Mouse (Mus musculus) heart, postnatal 0 days (tissue): ENCODE results near the gene Ldlrad3. TPM values are rescaled to one million over a fixed set of nuclear protein-coding genes. Genes with fewer than 3 reads are reported as not detected.

ENCODE experiments used
- ATAC-seq: fragments of 200-750 bp; cut with Nextera tagmentation; 2 replicates; pipeline ENCODE4 v1.8.0; 2017; ENCODE audit warnings: low read depth, moderate number of reproducible peaks, moderate library complexity; ENCODE audit not compliant: insufficient read depth
- DNase-seq: peaks from one replicate; pipeline ENCODE4 v3.0.0-alpha.2; 2016; ENCODE audit warnings: low spot score
- H3K27ac ChIP-seq: fragments of 300-500 bp; sonication (generic); 2 replicates; pipeline ENCODE4 v1.5.1; 2014; ENCODE audit warnings: low read depth, mild to moderate bottlenecking
- H3K27me3 ChIP-seq: fragments of 300-500 bp; sonication (generic); 2 replicates; pipeline ENCODE4 v1.6.1; 2014; ENCODE audit warnings: low read length, mixed read lengths; ENCODE audit not compliant: control insufficient read depth, insufficient read depth
- H3K36me3 ChIP-seq: fragments of 300-500 bp; sonication (generic); replicated peaks from 2 replicates; pipeline ENCODE4 v1.6.1; 2014; ENCODE audit warnings: low read length, mixed read lengths; ENCODE audit not compliant: control insufficient read depth, insufficient read depth
- H3K4me1 ChIP-seq: fragments of 300-500 bp; sonication (generic); 2 replicates; pipeline ENCODE4 v1.6.1; 2014; ENCODE audit warnings: antibody characterized with exemption; ENCODE audit not compliant: control insufficient read depth, insufficient read depth
- H3K4me2 ChIP-seq: fragments of 300-500 bp; sonication (generic); 2 replicates; pipeline ENCODE4 v1.6.1; 2014; ENCODE audit warnings: low read depth, mild to moderate bottlenecking, low read length, moderate library complexity
- H3K4me3 ChIP-seq: fragments of 300-500 bp; sonication (generic); 2 replicates; pipeline ENCODE4 v1.5.1; 2014; ENCODE audit warnings: low read depth, low read length
- H3K9ac ChIP-seq: fragments of 300-500 bp; sonication (generic); replicated peaks from 2 replicates; pipeline ENCODE4 v1.6.1; 2014; ENCODE audit warnings: low read depth, low read length, mixed read lengths
- H3K9me3 ChIP-seq: fragments of 300-500 bp; sonication (generic); replicated peaks from 2 replicates; pipeline ENCODE4 v1.6.1; 2016; ENCODE audit warnings: low read length; ENCODE audit not compliant: control insufficient read depth
- CTCF ChIP-seq: IDR thresholded peaks from 2 replicates; pipeline ENCODE4 v1.5.1; 2016; ENCODE audit warnings: antibody characterized with exemption, control low read depth, low read depth
- EP300 ChIP-seq: IDR thresholded peaks from 2 replicates; pipeline ENCODE4 v1.6.1; 2016; ENCODE audit warnings: antibody characterized with exemption, low read depth
- WGBS: fragments of 180-500 bp; shearing (Covaris S2); extraction: QIAGEN DNeasy Blood & Tissue Kit; methylation state at CpG from one replicate; pipeline ENCODE4 v1.1.7; 2014; 5-methylcytosine and 5-hydroxymethylcytosine counted together
- polyA plus RNA-seq: library from polyadenylated mRNA; unstranded; fragments of >200 nt; fragmentation: Nextera tagmentation; extraction: Ambion mirVana; gene quantifications from 2 replicates; pipeline ENCODE4 v1.2.1, GENCODE M21; 2015
- total RNA-seq: library from RNA; depleted of rRNA; stranded (reverse); fragments of >200 nt; gene quantifications from 2 replicates; pipeline ENCODE4 v1.2.3, GENCODE M21; 2014; ENCODE audit warnings: low replicate concordance

Gene Ldlrad3
- total and polyA plus RNA-seq, 2 experiments from 2014 or later, result 3.5 to 5.4 TPM

DNA sequence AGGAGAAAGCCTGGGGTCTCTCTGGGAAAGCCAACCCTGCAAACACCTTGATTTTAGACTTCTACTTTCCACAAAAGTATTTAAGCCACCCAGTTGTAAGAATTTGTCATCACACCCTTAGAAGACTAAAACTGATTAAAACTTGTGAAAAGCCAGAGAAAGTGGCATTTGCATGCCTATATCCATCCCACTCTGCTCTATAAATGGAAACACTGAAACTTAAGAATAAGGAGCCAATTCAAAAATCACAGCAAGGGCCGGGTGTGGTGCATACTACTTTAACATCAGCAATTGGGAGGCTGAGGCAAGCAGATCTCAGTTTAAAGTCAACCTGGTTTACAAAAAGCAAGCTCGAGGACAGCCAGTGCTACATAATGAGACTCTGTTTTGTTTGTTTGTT lies 37.1 kb downstream of the Ldlrad3 start:
- no peak for ATAC-seq
- Histone ChIP-seq H3K9me3 (no peaks in the 10 kb centered on the region), H3K27me3 (no peaks in the 10 kb centered on the region), H3K4me3 (no peak overlapping the region), H3K4me2 (no peak overlapping the region), H3K9ac (no peak overlapping the region), H3K4me1 (no peaks in the 10 kb centered on the region; the same call in 1 of the 2 replicates), H3K27ac (no peak overlapping the region), H3K36me3 (no peaks in the 10 kb centered on the region)
- WGBS, result 84% methylated on average over 2 of the region's 2 CpGs
- no peak for DNase-seq
- TF ChIP-seq EP300 (no peak), CTCF (no peak)

DNA sequence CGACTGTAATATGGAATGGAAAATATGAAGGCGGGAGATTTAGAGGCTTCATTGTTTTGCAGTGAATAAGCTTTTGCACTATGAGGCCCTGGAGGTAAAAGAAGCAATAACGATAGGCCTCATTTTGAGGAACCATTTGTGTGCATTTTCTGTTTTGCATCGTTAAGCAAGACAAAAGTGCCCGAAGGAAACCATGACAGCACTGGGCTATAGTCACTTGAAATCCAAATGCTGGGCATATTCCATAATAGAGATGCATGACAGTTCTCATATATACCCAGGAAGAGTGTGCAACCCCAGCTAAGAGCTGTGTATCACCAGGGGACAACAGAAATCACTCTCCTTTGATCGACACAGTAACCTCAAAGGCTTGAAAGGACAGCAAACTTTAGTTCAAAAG lies 38.1 kb downstream of the Ldlrad3 start:
- no peak overlapping the region for H3K4me3 ChIP-seq
- no peak overlapping the region for H3K27ac ChIP-seq
- TF ChIP-seq EP300 (no peak), CTCF (no peak)
- no peaks in the 10 kb centered on the region for H3K4me1 ChIP-seq
- no peaks in the 10 kb centered on the region for H3K27me3 ChIP-seq
- ATAC-seq (no peak), DNase-seq (no peak)
- H3K9ac ChIP-seq, result no peak overlapping the region
- no peaks in the 10 kb centered on the region for H3K36me3 ChIP-seq
- no peaks in the 10 kb centered on the region for H3K9me3 ChIP-seq
- no peak overlapping the region for H3K4me2 ChIP-seq
- WGBS, result 87% methylated on average over 6 of the region's 6 CpGs

DNA sequence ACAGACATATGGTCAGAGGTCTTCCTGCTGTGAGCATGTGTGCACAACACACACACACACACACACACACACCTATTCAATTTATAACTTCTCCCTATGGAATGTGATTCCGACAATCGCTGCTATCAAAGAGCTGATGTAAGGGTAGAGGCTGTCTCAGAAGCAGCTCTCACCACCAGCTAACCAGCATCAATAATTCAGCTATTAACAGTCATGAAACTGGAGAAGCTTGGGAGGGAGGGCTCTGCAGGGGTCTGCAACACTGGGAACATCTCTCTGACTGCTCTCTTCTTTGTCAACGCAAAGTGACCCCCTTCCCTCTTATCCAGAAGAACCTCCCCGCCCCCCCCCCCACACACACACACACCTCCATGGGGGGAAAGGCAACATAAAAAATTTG lies 38.6 kb downstream of the Ldlrad3 start:
- WGBS, result 90% methylated on average over 4 of the region's 4 CpGs

DNA sequence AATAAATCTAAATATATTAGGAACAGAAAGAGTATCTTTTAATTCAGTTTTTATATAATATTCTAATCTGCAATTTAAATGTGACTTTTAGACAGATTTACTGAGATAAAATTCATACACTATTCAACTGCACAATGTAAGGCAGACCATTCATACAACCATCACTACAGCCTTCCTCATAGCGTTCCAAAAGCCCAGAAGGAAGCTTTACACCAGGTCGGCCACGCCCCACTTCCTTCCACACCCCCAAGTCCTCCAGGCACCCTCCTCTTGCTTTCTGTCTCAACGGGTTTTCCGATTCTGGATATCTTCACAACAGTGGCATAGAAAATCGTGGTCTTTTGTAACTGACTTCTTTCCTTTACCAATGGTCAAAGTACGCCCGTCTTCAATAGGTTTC lies 39.8 kb downstream of the Ldlrad3 start:
- TF ChIP-seq EP300 (no peak), CTCF (no peak)
- ATAC-seq (no peak), DNase-seq (no peak)
- Histone ChIP-seq H3K9me3 (no peaks in the 10 kb centered on the region), H3K9ac (no peak overlapping the region), H3K4me2 (no peak overlapping the region), H3K36me3 (no peaks in the 10 kb centered on the region), H3K27ac (no peak overlapping the region), H3K27me3 (no peaks in the 10 kb centered on the region), H3K4me1 (no peaks in the 10 kb centered on the region), H3K4me3 (no peak overlapping the region)
- 86% methylated on average over 8 of the region's 8 CpGs for WGBS

More for the DNA sequence above, 38.6 kb downstream of the Ldlrad3 start:
- Histone ChIP-seq H3K27ac (no peak overlapping the region), H3K9me3 (no peaks in the 10 kb centered on the region), H3K4me3 (no peak overlapping the region), H3K9ac (no peak overlapping the region), H3K36me3 (no peaks in the 10 kb centered on the region), H3K4me1 (no peaks in the 10 kb centered on the region), H3K4me2 (no peak overlapping the region), H3K27me3 (no peaks in the 10 kb centered on the region)
- DNase-seq (no peak), ATAC-seq (no peak)
- TF ChIP-seq EP300 (no peak), CTCF (no peak)

DNA sequence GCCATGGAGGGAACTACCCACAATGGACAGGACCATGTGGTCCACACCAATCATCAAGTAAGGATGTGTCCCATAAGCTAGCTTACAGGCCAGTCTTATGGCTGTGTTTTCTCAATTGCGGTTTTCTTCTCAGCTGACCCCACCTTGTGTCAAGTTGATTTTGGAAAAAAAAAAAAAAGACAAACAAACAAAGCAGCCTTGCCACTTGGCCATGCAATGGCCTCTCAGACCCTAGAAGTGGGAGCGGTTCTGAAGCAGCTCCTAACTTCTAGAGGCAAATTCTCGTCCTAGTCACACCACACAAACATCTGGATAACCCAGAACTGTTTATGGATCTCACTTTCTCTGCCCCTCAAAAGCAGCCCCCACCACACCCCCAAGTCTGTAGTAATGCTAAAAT lies 41.1 kb downstream of the Ldlrad3 start:
- H3K4me3 ChIP-seq, result no peak overlapping the region
- H3K27ac ChIP-seq, result no peak overlapping the region
- H3K4me1 ChIP-seq, result no peaks in the 10 kb centered on the region
- DNase-seq (no peak), ATAC-seq (no peak)
- no peaks in the 10 kb centered on the region for H3K9me3 ChIP-seq
- WGBS, result 90% methylated on average over 3 of the region's 3 CpGs
- H3K27me3 ChIP-seq, result no peaks in the 10 kb centered on the region
- H3K36me3 ChIP-seq, result no peaks in the 10 kb centered on the region
- no peak overlapping the region for H3K4me2 ChIP-seq
- no peak for TF ChIP-seq CTCF
- no peak for TF ChIP-seq EP300
- no peak overlapping the region for H3K9ac ChIP-seq

DNA sequence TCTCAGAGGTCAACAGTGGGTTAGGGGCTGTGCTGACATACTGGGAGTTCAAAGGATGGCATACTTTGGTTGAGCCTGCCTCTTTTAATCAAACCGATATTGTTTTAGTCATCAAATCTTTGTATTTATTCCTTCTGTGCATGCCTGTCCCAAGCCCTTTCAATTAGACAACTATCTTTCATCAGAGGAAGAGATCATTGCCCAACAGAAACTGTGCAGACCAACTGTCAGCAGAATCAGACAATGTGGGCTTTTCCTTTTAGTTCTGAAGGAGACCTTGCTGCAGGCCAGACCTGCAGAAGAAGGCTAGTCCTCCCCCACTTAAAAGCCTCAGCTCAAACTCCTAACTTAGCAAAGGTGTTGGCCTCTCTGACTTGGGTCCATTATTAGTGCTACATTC lies 41.9 kb downstream of the Ldlrad3 start:
- TF ChIP-seq CTCF (no peak), EP300 (no peak)
- no peaks in the 10 kb centered on the region for H3K9me3 ChIP-seq
- H3K4me3 ChIP-seq, result no peak overlapping the region
- H3K4me2 ChIP-seq, result no peak overlapping the region
- H3K27ac ChIP-seq, result no peak overlapping the region
- WGBS, result 92% methylated on average over 1 of the region's 1 CpGs
- no peaks in the 10 kb centered on the region for H3K27me3 ChIP-seq
- no peaks in the 10 kb centered on the region for H3K4me1 ChIP-seq
- H3K36me3 ChIP-seq, result no peaks in the 10 kb centered on the region
- ATAC-seq, result no peak
- DNase-seq, result no peak
- H3K9ac ChIP-seq, result no peak overlapping the region
